Mouse (Mus musculus): ENCODE measurements around the gene Cdk8. TPM values are rescaled to one million over a fixed set of nuclear protein-coding genes. Genes with fewer than 3 reads are reported as not detected.
A peak's percentile ranks its signal among the peaks of the same experiment; 100 is the strongest.

Gene Cdk8
- total RNA-seq, 1 experiment = 63.9 TPM

GRCm38 (mm10) chr5:146260003-146260402, 29.0 kb downstream of the Cdk8 start:
- Histone ChIP-seq H3K9me3 (ENCODE audit: control insufficient read depth, insufficient read depth, low read depth, low read length) (no peaks in the 10 kb centered on the region), H3K4me1 (ENCODE audit: control insufficient read depth in 2 of 2, insufficient read depth in 2 of 2, low read length in 2 of 2, poor library complexity in 1 of 2) (no peaks in the 10 kb centered on the region), H3K9ac (ENCODE audit: insufficient read depth, low read depth, low read length, poor library complexity, severe bottlenecking) (no peak overlapping the region), H3K27ac (ENCODE audit: insufficient read depth, low read depth, low read length, poor library complexity, severe bottlenecking) (no peak overlapping the region), H3K36me3 (ENCODE audit: control insufficient read depth, insufficient read depth, low read length, poor library complexity, severe bottlenecking) (no peaks in the 10 kb centered on the region), H3K4me3 (ENCODE audit: insufficient read depth in 1 of 2, low read depth in 1 of 2, low read length in 2 of 2, poor library complexity in 1 of 2, severe bottlenecking in 1 of 2) (no peak overlapping the region)
- peak; percentile 72 for DNase-seq (ENCODE audit: low read depth, low spot score)
- TF ChIP-seq HCFC1 (IDR thresholded peaks at IDR 0.05; ENCODE audit: borderline replicate concordance, insufficient read depth, low read length) (no peak), CHD2 (IDR thresholded peaks at IDR 0.05; ENCODE audit: low read depth, low read length) (no peak), ZNF384 (IDR thresholded peaks at IDR 0.05; ENCODE audit: low read depth, low read length) (no peak)
- in situ Hi-C loops (cut with MboI; ENCODE audit: low sequenced_read_pairs in 2 of 2, unreplicated experiment in 2 of 2) = no loop called here

- no peak for DNase-seq (ENCODE audit: low read depth, low spot score)
- in situ Hi-C loops (cut with MboI; ENCODE audit: low sequenced_read_pairs in 2 of 2, unreplicated experiment in 2 of 2) = no loop called here
- peaks cover 2% of the 10 kb centered on the region in 2 experiments; a peak in 1 of 4 replicates for H3K4me1 ChIP-seq (ENCODE audit: control insufficient read depth in 2 of 2, insufficient read depth in 2 of 2, low read length in 2 of 2, poor library complexity in 1 of 2)
These were observed 35.0 kb downstream of the Cdk8 start for GRCm38 (mm10) chr5:146265934-146266591.

GRCm38 (mm10) chr5:146267776-146268175, 36.7 kb downstream of the Cdk8 start:
- H3K9ac ChIP-seq (ENCODE audit: insufficient read depth, low read depth, low read length, poor library complexity, severe bottlenecking) = no peak overlapping the region
- in situ Hi-C loops (cut with MboI; ENCODE audit: low sequenced_read_pairs in 2 of 2, unreplicated experiment in 2 of 2) = no loop called here
- no peak overlapping the region for H3K4me3 ChIP-seq (ENCODE audit: insufficient read depth in 1 of 2, low read depth in 1 of 2, low read length in 2 of 2, poor library complexity in 1 of 2, severe bottlenecking in 1 of 2)
- TF ChIP-seq ZNF384 (IDR thresholded peaks at IDR 0.05; ENCODE audit: low read depth, low read length) (no peak), MAFK (IDR thresholded peaks at IDR 0.05; ENCODE audit: insufficient read depth, low read depth, low read length) (no peak), HCFC1 (IDR thresholded peaks at IDR 0.05; ENCODE audit: borderline replicate concordance, insufficient read depth, low read length) (no peak), CHD2 (IDR thresholded peaks at IDR 0.05; ENCODE audit: low read depth, low read length) (no peak), ZC3H11A (IDR thresholded peaks at IDR 0.05; ENCODE audit: borderline replicate concordance, low read depth, low read length) (no peak)
- peaks cover 2% of the 10 kb centered on the region in 2 experiments; a peak in 1 of 4 replicates for H3K4me1 ChIP-seq (ENCODE audit: control insufficient read depth in 2 of 2, insufficient read depth in 2 of 2, low read length in 2 of 2, poor library complexity in 1 of 2)
- DNase-seq (ENCODE audit: low read depth, low spot score) = no peak
- H3K9me3 ChIP-seq (ENCODE audit: control insufficient read depth, insufficient read depth, low read depth, low read length) = no peaks in the 10 kb centered on the region
- H3K36me3 ChIP-seq (ENCODE audit: control insufficient read depth, insufficient read depth, low read length, poor library complexity, severe bottlenecking) = peaks cover 3% of the 10 kb centered on the region; the same call in 1 of the 2 replicates
- no peak overlapping the region for H3K27ac ChIP-seq (ENCODE audit: insufficient read depth, low read depth, low read length, poor library complexity, severe bottlenecking)

More at GRCm38 (mm10) chr5:146265934-146266591, 35.0 kb downstream of the Cdk8 start:
- TF ChIP-seq ZNF384 (IDR thresholded peaks at IDR 0.05; ENCODE audit: low read depth, low read length) (peak; percentile 72; the same call in 1 of the 2 replicates), MAFK (IDR thresholded peaks at IDR 0.05; ENCODE audit: insufficient read depth, low read depth, low read length) (no peak)
- no peaks in the 10 kb centered on the region for H3K9me3 ChIP-seq (ENCODE audit: control insufficient read depth, insufficient read depth, low read depth, low read length)
- H3K36me3 ChIP-seq (ENCODE audit: control insufficient read depth, insufficient read depth, low read length, poor library complexity, severe bottlenecking) = no peaks in the 10 kb centered on the region
- no peak overlapping the region for H3K9ac ChIP-seq (ENCODE audit: insufficient read depth, low read depth, low read length, poor library complexity, severe bottlenecking)
- H3K27ac ChIP-seq (ENCODE audit: insufficient read depth, low read depth, low read length, poor library complexity, severe bottlenecking) = no peak overlapping the region
- no peak overlapping the region for H3K4me3 ChIP-seq (ENCODE audit: insufficient read depth in 1 of 2, low read depth in 1 of 2, low read length in 2 of 2, poor library complexity in 1 of 2, severe bottlenecking in 1 of 2)

GRCm38 (mm10) chr5:146270593-146270992, 39.6 kb downstream of the Cdk8 start:
- Histone ChIP-seq H3K9me3 (ENCODE audit: control insufficient read depth, insufficient read depth, low read depth, low read length) (no peaks in the 10 kb centered on the region), H3K36me3 (ENCODE audit: control insufficient read depth, insufficient read depth, low read length, poor library complexity, severe bottlenecking) (peaks cover 3% of the 10 kb centered on the region; the same call in 1 of the 2 replicates), H3K4me1 (ENCODE audit: control insufficient read depth in 2 of 2, insufficient read depth in 2 of 2, low read length in 2 of 2, poor library complexity in 1 of 2) (peaks cover 2% of the 10 kb centered on the region in 2 experiments; a peak in 1 of 4 replicates), H3K9ac (ENCODE audit: insufficient read depth, low read depth, low read length, poor library complexity, severe bottlenecking) (no peak overlapping the region), H3K27ac (ENCODE audit: insufficient read depth, low read depth, low read length, poor library complexity, severe bottlenecking) (no peak overlapping the region), H3K4me3 (ENCODE audit: insufficient read depth in 1 of 2, low read depth in 1 of 2, low read length in 2 of 2, poor library complexity in 1 of 2, severe bottlenecking in 1 of 2) (no peak overlapping the region)
- in situ Hi-C loops (cut with MboI; ENCODE audit: low sequenced_read_pairs in 2 of 2, unreplicated experiment in 2 of 2) = no loop called here
- TF ChIP-seq ZC3H11A (IDR thresholded peaks at IDR 0.05; ENCODE audit: borderline replicate concordance, low read depth, low read length) = no peak
- no peak for TF ChIP-seq MAFK (IDR thresholded peaks at IDR 0.05; ENCODE audit: insufficient read depth, low read depth, low read length)
- no peak for TF ChIP-seq ZNF384 (IDR thresholded peaks at IDR 0.05; ENCODE audit: low read depth, low read length)
- no peak for TF ChIP-seq HCFC1 (IDR thresholded peaks at IDR 0.05; ENCODE audit: borderline replicate concordance, insufficient read depth, low read length)
- TF ChIP-seq CHD2 (IDR thresholded peaks at IDR 0.05; ENCODE audit: low read depth, low read length) = no peak
- no peak for DNase-seq (ENCODE audit: low read depth, low spot score)
